Mouse (Mus musculus) embryonic facial prominence, embryonic 14.5 days (tissue): Measurements from ENCODE around the gene Klhl29. TPM values are rescaled to one million over a fixed set of nuclear protein-coding genes. Genes with fewer than 3 reads are reported as not detected.

ENCODE experiments used
- ATAC-seq: fragments of 200-750 bp; cut with Nextera tagmentation; 2 replicates; pipeline ENCODE4 v1.8.0; 2017; ENCODE audit warnings: low read depth, moderate number of reproducible peaks, moderate TSS enrichment
- DNase-seq: peaks from one replicate; pipeline ENCODE4 v3.0.0-alpha.2; 2015; ENCODE audit warnings: low spot score
- H3K27ac ChIP-seq: fragments of 300-500 bp; sonication (generic); replicated peaks from 2 replicates; pipeline ENCODE4 v1.5.1; 2014; ENCODE audit warnings: low read depth, mild to moderate bottlenecking, low read length, moderate library complexity
- H3K27me3 ChIP-seq: fragments of 300-500 bp; sonication (generic); replicated peaks from 2 replicates; pipeline ENCODE4 v1.6.1; 2014; ENCODE audit warnings: low read length; ENCODE audit not compliant: control insufficient read depth, insufficient read depth
- H3K36me3 ChIP-seq: fragments of 300-500 bp; sonication (generic); 2 replicates; pipeline ENCODE4 v1.6.1; 2014; ENCODE audit warnings: low read length, mixed read lengths; ENCODE audit not compliant: control insufficient read depth, insufficient read depth
- H3K4me1 ChIP-seq: fragments of 300-500 bp; sonication (generic); 2 replicates; pipeline ENCODE4 v1.6.1; 2014; ENCODE audit warnings: antibody characterized with exemption, low read length; ENCODE audit not compliant: control insufficient read depth, insufficient read depth
- H3K4me2 ChIP-seq: fragments of 300-500 bp; sonication (generic); 2 replicates; pipeline ENCODE4 v1.6.1; 2014; ENCODE audit warnings: low read depth, mild to moderate bottlenecking, low read length, moderate library complexity, mixed read lengths
- H3K4me3 ChIP-seq: fragments of 300-500 bp; sonication (generic); 2 replicates; pipeline ENCODE4 v1.5.1; 2014; ENCODE audit warnings: low read depth, mild to moderate bottlenecking, low read length
- H3K9ac ChIP-seq: fragments of 300-500 bp; sonication (generic); 2 replicates; pipeline ENCODE4 v1.6.1; 2014; ENCODE audit warnings: low read depth, mild to moderate bottlenecking, low read length, moderate library complexity, mixed read lengths
- H3K9me3 ChIP-seq: fragments of 300-500 bp; sonication (generic); 2 replicates; pipeline ENCODE4 v1.6.1; 2016; ENCODE audit warnings: low read length; ENCODE audit not compliant: control insufficient read depth
- WGBS: fragments of 180-500 bp; shearing (Covaris S2); extraction: QIAGEN DNeasy Blood & Tissue Kit; methylation state at CpG from one replicate; pipeline ENCODE4 v1.1.7; 2014; 5-methylcytosine and 5-hydroxymethylcytosine counted together
- polyA plus RNA-seq: library from polyadenylated mRNA; unstranded; fragments of >200 nt; fragmentation: Nextera tagmentation; extraction: Ambion mirVana; gene quantifications from 2 replicates; pipeline ENCODE4 v1.2.1, GENCODE M21; 2014

Klhl29 gene
- polyA plus RNA-seq, 1 experiment from 2014 or later = 3.6 TPM

DNA sequence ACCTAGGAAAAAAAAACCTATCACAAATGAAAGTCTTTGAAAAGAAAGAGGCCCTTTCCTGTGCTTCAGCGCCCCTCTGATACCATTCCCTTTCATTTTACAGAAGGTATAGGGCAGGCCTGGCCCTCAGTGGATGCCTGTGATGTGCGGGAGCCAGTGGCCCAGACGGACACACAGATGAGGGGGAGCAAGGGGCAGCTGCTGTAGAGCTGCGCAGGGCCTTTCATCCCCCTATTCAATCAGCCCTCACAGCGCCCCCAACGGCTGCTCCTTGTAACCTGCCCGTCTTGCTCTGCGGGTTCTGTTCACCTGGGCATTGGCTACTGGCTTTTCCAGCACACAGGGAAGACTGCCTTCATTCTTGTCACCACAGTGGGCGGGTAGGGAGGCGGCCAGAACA lies 223.6 kb downstream of the Klhl29 start:
- H3K9ac ChIP-seq = no peak overlapping the region
- peak; percentile 52 for DNase-seq
- H3K4me2 ChIP-seq = no peak overlapping the region
- H3K4me1 ChIP-seq = 0 out of 2 replicates have a peak, but pooled peaks cover 11% of the 10 kb centered on the region
- no peak overlapping the region for H3K4me3 ChIP-seq
- ATAC-seq = no peak; the same call in 1 of the 2 replicates
- no peaks in the 10 kb centered on the region for H3K9me3 ChIP-seq
- H3K36me3 ChIP-seq = no peaks in the 10 kb centered on the region
- 32% methylated on average over 10 of the region's 10 CpGs for WGBS
- no peaks in the 10 kb centered on the region for H3K27me3 ChIP-seq
- no peak overlapping the region for H3K27ac ChIP-seq

- 68% methylated on average over 5 of the region's 5 CpGs for WGBS
- H3K9me3 ChIP-seq = no peaks in the 10 kb centered on the region
- H3K4me3 ChIP-seq = no peak overlapping the region
- H3K27me3 ChIP-seq = no peaks in the 10 kb centered on the region
- H3K36me3 ChIP-seq = no peaks in the 10 kb centered on the region
- H3K9ac ChIP-seq = no peak overlapping the region
- DNase-seq (no peak), ATAC-seq (no peak)
- H3K27ac ChIP-seq = no peak overlapping the region
- no peak overlapping the region for H3K4me2 ChIP-seq
- H3K4me1 ChIP-seq = peaks cover 16% of the 10 kb centered on the region
These were observed 228.0 kb downstream of the Klhl29 start for GRCm38 (mm10) chr12:5147346-5148035.

DNA sequence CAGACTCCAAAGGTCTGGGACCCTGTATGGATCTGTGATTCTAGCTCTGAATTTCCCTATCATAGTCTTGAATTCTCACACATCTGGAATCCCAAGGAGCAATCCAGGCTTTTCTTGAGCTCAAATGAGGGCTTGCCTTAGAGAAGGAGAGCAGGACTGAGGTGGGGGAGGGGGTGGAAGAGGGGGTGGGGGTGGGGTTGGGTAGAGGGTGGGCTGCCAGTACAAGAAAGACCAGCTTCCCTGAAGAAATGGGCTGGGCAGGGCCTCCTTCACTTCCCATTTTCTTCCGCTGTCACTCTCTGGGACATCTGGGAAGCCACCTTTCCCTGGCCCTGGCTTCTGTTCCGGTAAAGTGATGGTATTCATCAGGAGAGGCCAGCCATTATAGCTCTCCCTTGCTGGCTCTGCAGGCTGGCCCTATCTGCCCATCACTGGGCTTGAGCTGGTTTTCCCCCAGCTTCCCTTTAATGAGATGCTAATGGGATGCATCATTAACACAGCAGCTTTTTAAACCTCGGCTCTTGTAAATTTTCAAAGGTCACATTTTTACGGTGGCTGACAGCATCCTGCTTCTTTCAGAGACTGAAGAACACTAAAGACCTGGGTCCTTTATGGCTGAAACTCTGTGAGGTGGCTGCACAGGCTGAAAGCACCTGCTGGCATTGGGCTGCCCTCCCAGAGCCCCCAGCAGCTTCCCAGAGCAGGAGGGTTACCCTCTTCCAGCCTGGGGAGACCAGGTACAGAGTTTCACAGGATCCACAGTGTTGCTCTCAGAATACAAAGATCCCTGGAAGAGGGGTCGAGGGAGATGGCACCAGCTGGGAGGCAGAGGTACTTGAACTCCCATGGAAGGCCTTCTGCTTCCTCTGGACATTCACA lies 231.3 kb downstream of the Klhl29 start:
- no peak for ATAC-seq
- H3K9me3 ChIP-seq = no peaks in the 10 kb centered on the region

GRCm38 (mm10) chr12:5143224-5143623 lies 232.3 kb downstream of the Klhl29 start:
- DNase-seq (peak; percentile 53), ATAC-seq (no peak)
- H3K4me1 ChIP-seq = peaks cover 12% of the 10 kb centered on the region
- H3K9me3 ChIP-seq = no peaks in the 10 kb centered on the region
- no peak overlapping the region for H3K4me2 ChIP-seq
- H3K9ac ChIP-seq = no peak overlapping the region
- H3K27me3 ChIP-seq = no peaks in the 10 kb centered on the region
- peaks cover 6% of the 10 kb centered on the region; the same call in 1 of the 2 replicates for H3K36me3 ChIP-seq
- 42% methylated on average over 5 of the region's 5 CpGs for WGBS
- no peak overlapping the region for H3K27ac ChIP-seq
- H3K4me3 ChIP-seq = no peak overlapping the region

More for the DNA sequence above, 231.3 kb downstream of the Klhl29 start:
- no peak for DNase-seq
- H3K36me3 ChIP-seq = peaks cover 6% of the 10 kb centered on the region; the same call in 1 of the 2 replicates
- no peak overlapping the region for H3K4me2 ChIP-seq
- no peak overlapping the region for H3K9ac ChIP-seq
- 59% methylated on average over 5 of the region's 5 CpGs for WGBS
- no peak overlapping the region for H3K27ac ChIP-seq
- peaks cover 12% of the 10 kb centered on the region for H3K4me1 ChIP-seq
- no peak overlapping the region for H3K4me3 ChIP-seq
- H3K27me3 ChIP-seq = no peaks in the 10 kb centered on the region

- Histone ChIP-seq H3K4me1 (peaks cover 12% of the 10 kb centered on the region), H3K4me2 (no peak overlapping the region), H3K36me3 (peaks cover 8% of the 10 kb centered on the region; the same call in 1 of the 2 replicates), H3K9me3 (no peaks in the 10 kb centered on the region), H3K9ac (no peak overlapping the region), H3K27me3 (no peaks in the 10 kb centered on the region), H3K4me3 (no peak overlapping the region), H3K27ac (no peak overlapping the region)
- DNase-seq (peak; percentile 86), ATAC-seq (peak; percentile 77)
- WGBS = 12% methylated on average over 3 of the region's 3 CpGs
These were observed 232.7 kb downstream of the Klhl29 start for GRCm38 (mm10) chr12:5142776-5143175.

DNA sequence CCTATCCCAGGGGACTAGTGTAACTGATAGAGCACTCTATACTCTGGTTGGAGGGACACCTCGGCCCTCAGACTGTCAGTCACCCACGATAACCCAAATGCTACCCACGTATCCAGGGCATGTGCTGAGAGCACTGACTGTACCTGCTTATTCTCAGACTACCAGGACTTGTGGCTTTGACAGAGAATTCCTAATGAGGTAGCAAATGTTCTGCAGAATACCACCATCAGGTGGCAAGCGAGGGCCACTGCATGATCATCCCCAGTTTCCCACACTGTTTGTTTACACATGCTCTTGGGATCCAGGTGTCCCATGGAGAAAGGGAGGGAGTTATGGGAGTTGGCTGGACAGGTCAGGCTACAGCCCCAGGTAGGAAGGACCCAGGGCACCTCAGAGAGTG lies 234.4 kb downstream of the Klhl29 start:
- ATAC-seq = no peak
- H3K4me1 ChIP-seq = peaks cover 12% of the 10 kb centered on the region
- no peak for DNase-seq
- H3K36me3 ChIP-seq = peaks cover 15% of the 10 kb centered on the region; the same call in 1 of the 2 replicates
- H3K9ac ChIP-seq = no peak overlapping the region
- 62% methylated on average over 4 of the region's 4 CpGs for WGBS
- H3K27me3 ChIP-seq = no peaks in the 10 kb centered on the region
- no peaks in the 10 kb centered on the region for H3K9me3 ChIP-seq
- no peak overlapping the region for H3K27ac ChIP-seq
- H3K4me2 ChIP-seq = no peak overlapping the region
- no peak overlapping the region for H3K4me3 ChIP-seq

- DNase-seq = no peak
- ATAC-seq = no peak
- peaks cover 12% of the 10 kb centered on the region for H3K4me1 ChIP-seq
- 58% methylated on average over 4 of the region's 4 CpGs for WGBS
- no peaks in the 10 kb centered on the region for H3K9me3 ChIP-seq
- H3K27me3 ChIP-seq = no peaks in the 10 kb centered on the region
- H3K4me3 ChIP-seq = no peak overlapping the region
- no peak overlapping the region for H3K9ac ChIP-seq
- H3K4me2 ChIP-seq = no peak overlapping the region
- peaks cover 15% of the 10 kb centered on the region; the same call in 1 of the 2 replicates for H3K36me3 ChIP-seq
- no peak overlapping the region for H3K27ac ChIP-seq
These were observed 236.2 kb downstream of the Klhl29 start for GRCm38 (mm10) chr12:5139302-5139701.

- no peak overlapping the region for H3K4me3 ChIP-seq
- no peaks in the 10 kb centered on the region for H3K4me1 ChIP-seq
- no peak overlapping the region for H3K27ac ChIP-seq
- no peaks in the 10 kb centered on the region for H3K9me3 ChIP-seq
- no peak overlapping the region for H3K4me2 ChIP-seq
- DNase-seq (peak; percentile 65), ATAC-seq (peak; percentile 49; the same call in 1 of the 2 replicates)
- H3K27me3 ChIP-seq = no peaks in the 10 kb centered on the region
- peaks cover 15% of the 10 kb centered on the region; the same call in 1 of the 2 replicates for H3K36me3 ChIP-seq
- H3K9ac ChIP-seq = no peak overlapping the region
- 41% methylated on average over 4 of the region's 4 CpGs for WGBS
These were observed 239.2 kb downstream of the Klhl29 start for GRCm38 (mm10) chr12:5136300-5136699.
